Mouse (Mus musculus) hindbrain, embryonic 13.5 days (tissue): ENCODE data around the gene Olfr319. TPM values are rescaled to one million over a fixed set of nuclear protein-coding genes. Genes with fewer than 3 reads are reported as not detected.
"Not testable (repeated sequence)": the region's sequence is repeated elsewhere in the genome, so short reads cannot be mapped to it uniquely, and the experiment has no call there.

ENCODE experiments used
- ATAC-seq: fragments of 200-750 bp; cut with Nextera tagmentation; 2 replicates; pipeline ENCODE4 v1.8.0; 2017; ENCODE audit warnings: moderate TSS enrichment; ENCODE audit not compliant: low FRiP score
- H3K27ac ChIP-seq: fragments of 300-500 bp; sonication (generic); 2 replicates; pipeline ENCODE4 v1.5.1; 2015; ENCODE audit warnings: inconsistent platforms, mild to moderate bottlenecking, moderate library complexity
- H3K27me3 ChIP-seq: fragments of 300-500 bp; sonication (generic); 2 replicates; pipeline ENCODE4 v1.6.1; 2015; ENCODE audit warnings: mild to moderate bottlenecking, inconsistent platforms
- H3K36me3 ChIP-seq: fragments of 300-500 bp; sonication (generic); 2 replicates; pipeline ENCODE4 v1.6.1; 2015; ENCODE audit warnings: mild to moderate bottlenecking, inconsistent platforms
- H3K4me1 ChIP-seq: fragments of 300-500 bp; sonication (generic); replicated peaks from 2 replicates; pipeline ENCODE4 v1.6.1; 2015; ENCODE audit warnings: inconsistent platforms
- H3K4me2 ChIP-seq: fragments of 300-500 bp; sonication (generic); 2 replicates; pipeline ENCODE4 v1.6.1; 2015; ENCODE audit warnings: inconsistent platforms, mild to moderate bottlenecking, moderate library complexity
- H3K4me3 ChIP-seq: fragments of 300-500 bp; sonication (generic); 2 replicates; pipeline ENCODE4 v1.5.1; 2015; ENCODE audit warnings: mild to moderate bottlenecking, inconsistent platforms
- H3K9ac ChIP-seq: fragments of 300-500 bp; sonication (generic); 2 replicates; pipeline ENCODE4 v1.6.1; 2015; ENCODE audit warnings: mild to moderate bottlenecking, inconsistent platforms
- H3K9me3 ChIP-seq: fragments of 300-500 bp; sonication (generic); 2 replicates; pipeline ENCODE4 v1.6.1; 2016; ENCODE audit warnings: inconsistent platforms
- WGBS: fragments of 180-500 bp; shearing (Covaris S2); methylation state at CpG from one replicate; pipeline ENCODE4 v1.1.7; 2015; 5-methylcytosine and 5-hydroxymethylcytosine counted together
- polyA plus RNA-seq: library from polyadenylated mRNA; unstranded; fragments of >200 nt; fragmentation: Nextera tagmentation; extraction: Ambion mirVana; gene quantifications from 2 replicates; pipeline ENCODE4 v1.2.1, GENCODE M21; 2015

Olfr319 gene
- polyA plus RNA-seq, 1 experiment from 2014 or later = not detected

DNA sequence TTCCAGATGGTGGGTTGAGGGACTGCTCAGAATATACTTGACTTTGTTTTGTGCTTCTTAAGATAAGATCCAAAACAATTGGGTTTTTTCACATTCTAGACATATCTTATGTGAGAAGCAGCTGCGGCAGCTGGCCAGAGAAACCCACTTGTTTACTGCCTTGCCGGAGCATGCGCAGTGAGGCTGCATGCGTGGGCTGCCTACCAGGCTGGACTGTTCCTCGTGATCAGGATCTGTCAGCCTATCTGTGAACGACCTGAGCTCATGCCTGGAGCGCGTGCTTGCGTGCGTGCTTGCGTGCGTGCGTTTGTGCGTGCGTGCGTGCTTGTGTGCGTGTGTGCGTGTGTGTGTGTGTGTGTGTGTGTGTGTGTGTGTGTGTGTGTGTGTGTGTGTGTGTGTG, 52.1 kb downstream of the Olfr319 start:
- H3K4me2 ChIP-seq, H3K4me3 ChIP-seq, H3K9me3 ChIP-seq, H3K27ac ChIP-seq, ATAC-seq, H3K4me1 ChIP-seq, H3K9ac ChIP-seq, H3K27me3 ChIP-seq, H3K36me3 ChIP-seq: not testable (repeated sequence)
- WGBS = 86% methylated on average over 18 of the region's 18 CpGs

DNA sequence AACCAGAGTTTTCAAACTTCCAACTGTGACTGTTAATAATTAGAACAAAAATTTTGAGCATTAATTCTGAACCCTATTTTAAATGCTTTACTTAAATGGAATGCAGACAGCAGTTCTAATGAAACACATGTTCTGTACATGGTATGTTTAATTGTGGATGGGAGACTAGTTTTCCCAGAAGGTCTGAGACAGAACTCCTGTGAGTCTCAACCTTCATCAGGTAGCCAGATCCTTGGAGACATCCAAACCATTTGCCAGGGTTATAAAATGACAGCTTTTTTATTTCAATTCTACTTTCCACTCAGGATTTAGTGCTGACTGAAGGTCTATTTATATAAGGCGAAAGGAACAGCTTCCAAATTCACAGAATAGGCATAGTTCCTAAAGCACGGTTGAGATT, 53.5 kb downstream of the Olfr319 start, which contains the start of gene Olfr316:
Gene Olfr316, plus strand, starts transcription at position 301 of the 400 bp plus-strand sequence.
- Histone ChIP-seq H3K36me3 (no peaks in the 10 kb centered on the region), H3K27me3 (no peaks in the 10 kb centered on the region), H3K4me2 (no peak within 1 kb of the TSS), H3K4me3 (no peak within 1 kb of the TSS), H3K9me3 (no peaks in the 10 kb centered on the region), H3K4me1 (no peaks in the 10 kb centered on the region), H3K27ac (no peak within 1 kb of the TSS), H3K9ac (no peak within 1 kb of the TSS)
- WGBS = 90% methylated on average over 2 of the region's 2 CpGs
- no peak for ATAC-seq

Other genes starting within 250 kb of the Olfr319 start
- not detected in 2 replicates for gene Lypd9, start 246.2 kb upstream of the Olfr319 start, polyA plus RNA-seq
- gene Olfr30, start 236.9 kb upstream of the Olfr319 start, polyA plus RNA-seq = not detected in 2 replicates
- not detected in 2 replicates for gene Olfr332, start 206.6 kb upstream of the Olfr319 start, polyA plus RNA-seq
- not detected in 2 replicates for gene Olfr331, start 196.6 kb upstream of the Olfr319 start, polyA plus RNA-seq
- not detected in 2 replicates for gene Olfr330, start 164.3 kb upstream of the Olfr319 start, polyA plus RNA-seq
- not detected in 2 replicates for gene Olfr329-ps, start 152.7 kb upstream of the Olfr319 start, polyA plus RNA-seq
- gene Olfr328, start 143.5 kb upstream of the Olfr319 start, polyA plus RNA-seq = 0.09 TPM in 1 of 2 replicates, not detected in the other
- not detected in 2 replicates for gene Olfr224, start 128.6 kb upstream of the Olfr319 start, polyA plus RNA-seq
- not detected in 2 replicates for gene Olfr325, start 121.4 kb upstream of the Olfr319 start, polyA plus RNA-seq
- not detected in 2 replicates for gene Olfr324, start 104.0 kb upstream of the Olfr319 start, polyA plus RNA-seq
- not detected in 2 replicates for gene 2210407C18Rik, start 83.1 kb upstream of the Olfr319 start, polyA plus RNA-seq
- gene Olfr323, start 68.7 kb upstream of the Olfr319 start, polyA plus RNA-seq = not detected in 2 replicates
- 0.14 and 0.19 TPM in 2 replicates for gene Trim58, start 58.7 kb upstream of the Olfr319 start, polyA plus RNA-seq
- not detected in 2 replicates for gene Olfr322, start 40.4 kb upstream of the Olfr319 start, polyA plus RNA-seq
- gene Olfr320, start 18.1 kb upstream of the Olfr319 start, polyA plus RNA-seq = not detected in 2 replicates
- gene Olfr318, start 24.9 kb downstream of the Olfr319 start, polyA plus RNA-seq = not detected in 2 replicates
- 0.14 and 0.23 TPM in 2 replicates for gene Olfr317, start 40.0 kb downstream of the Olfr319 start, polyA plus RNA-seq
- gene Olfr316, start 53.6 kb downstream of the Olfr319 start, polyA plus RNA-seq = not detected in 2 replicates
- gene Olfr315, start 74.0 kb downstream of the Olfr319 start, polyA plus RNA-seq = not detected in 2 replicates
- gene Olfr314, start 83.8 kb downstream of the Olfr319 start, polyA plus RNA-seq = not detected in 2 replicates
- gene Fam183b, start 102.8 kb downstream of the Olfr319 start, polyA plus RNA-seq = 9.2 and 10.8 TPM in 2 replicates
- not detected in 2 replicates for gene Olfr313, start 115.8 kb downstream of the Olfr319 start, polyA plus RNA-seq
- gene Olfr312, start 130.1 kb downstream of the Olfr319 start, polyA plus RNA-seq = not detected in 2 replicates
- gene Olfr311, start 140.1 kb downstream of the Olfr319 start, polyA plus RNA-seq = not detected in 2 replicates
- 21.3 and 22.8 TPM in 2 replicates for gene Gm12258, start 148.0 kb downstream of the Olfr319 start, polyA plus RNA-seq
- 11.5 and 12.9 TPM in 2 replicates for gene 2810021J22Rik, start 168.1 kb downstream of the Olfr319 start, polyA plus RNA-seq
- gene Zfp39, start 205.1 kb downstream of the Olfr319 start, polyA plus RNA-seq = 5.0 and 5.7 TPM in 2 replicates
- not detected in 2 replicates for gene Btnl10, start 218.7 kb downstream of the Olfr319 start, polyA plus RNA-seq
- 522 and 540 TPM in 2 replicates for gene Rnf187, start 239.8 kb downstream of the Olfr319 start, polyA plus RNA-seq
- gene Hist3h2ba, start 249.8 kb downstream of the Olfr319 start, polyA plus RNA-seq = 285 and 298 TPM in 2 replicates